4 mouse cellular contexts compared by ENCODE assay signal in genomic region chr3:153384651-153385050, GRCm38 (mm10).
DNase-seq lines count a peak whose midpoint lies in the region; ATAC-seq lines count a peak whose summit lies in the region.
"Not testable (repeated sequence)": the region's sequence is repeated elsewhere in the genome, so short reads cannot be mapped to it uniquely, and the experiment has no call there.

No protein-coding gene starts in this region.

- H3K36me3 ChIP-seq in hindbrain, embryonic 11.5 days (ENCODE audit: control insufficient read depth, insufficient read depth, low read length) = not testable (repeated sequence)

- not testable (repeated sequence) for H3K9ac ChIP-seq in hindbrain, embryonic 11.5 days (ENCODE audit: low read depth, low read length)

- peak; percentile 77 for DNase-seq in ES-CJ7 (ENCODE audit: low read depth, low spot score)
- peak; percentile 81 for DNase-seq in R1 (ENCODE audit: low read depth, low spot score)
- DNase-seq in ZHBTc4 (ENCODE audit: low read depth, low spot score) = peak; percentile 72
- not testable (repeated sequence) for DNase-seq in hindbrain, embryonic 11.5 days (ENCODE audit: low spot score)

- WGBS in hindbrain, embryonic 11.5 days = 79% methylated on average over 5 of the region's 5 CpGs

- H3K27me3 ChIP-seq in hindbrain, embryonic 11.5 days (ENCODE audit: control insufficient read depth, insufficient read depth, low read length) = not testable (repeated sequence)

- not testable (repeated sequence) for H3K27ac ChIP-seq in hindbrain, embryonic 11.5 days (ENCODE audit: low read depth, low read length)

- ATAC-seq in hindbrain, embryonic 11.5 days (ENCODE audit: low FRiP score) = 0 out of 2 replicates have a peak, but pooled peaks have one; percentile 25

- H3K4me3 ChIP-seq in hindbrain, embryonic 11.5 days (ENCODE audit: low read depth, low read length) = not testable (repeated sequence)

- not testable (repeated sequence) for H3K9me3 ChIP-seq in hindbrain, embryonic 11.5 days (ENCODE audit: control insufficient read depth, low read length)

- H3K4me1 ChIP-seq in hindbrain, embryonic 11.5 days (replicated peaks; ENCODE audit: control insufficient read depth, insufficient read depth, low read length) = not testable (repeated sequence)

- not testable (repeated sequence) for H3K4me2 ChIP-seq in hindbrain, embryonic 11.5 days (replicated peaks; ENCODE audit: low read depth, low read length)
